Mouse (Mus musculus) lung, adult 2 months (tissue): Measurements from ENCODE around the gene Prnp. TPM values are rescaled to one million over a fixed set of nuclear protein-coding genes. Genes with fewer than 3 reads are reported as not detected.

ENCODE experiments used
- DNase-seq: peaks from one replicate; pipeline ENCODE4 v3.0.0; 2022
- H3K4me1 ChIP-seq: fragments of 200-500 bp; 2 replicates; pipeline ENCODE4 v1.6.1; 2011; ENCODE audit warnings: low read length; ENCODE audit not compliant: control insufficient read depth, insufficient read depth
- H3K4me3 ChIP-seq: fragments of 200-500 bp; replicated peaks from 2 replicates; pipeline ENCODE3; 2011; ENCODE audit warnings: low read depth, mild to moderate bottlenecking, control low read depth, low read length; ENCODE audit errors: extremely low read depth
- CTCF ChIP-seq: fragments of 200-500 bp; IDR thresholded peaks from 2 replicates; pipeline ENCODE4 v1.5.1; 2011; ENCODE audit warnings: mild to moderate bottlenecking, low read length, control low read depth; ENCODE audit not compliant: insufficient read depth
- POLR2A ChIP-seq: fragments of 200-500 bp; IDR thresholded peaks from 2 replicates; pipeline ENCODE4 v1.6.1; 2011; ENCODE audit warnings: low read depth, mild to moderate bottlenecking, control low read depth, low read length, borderline replicate concordance; ENCODE audit errors: extremely low read depth
- WGBS: fragments of 180-500 bp; shearing (Covaris S2); methylation state at CpG from one replicate; pipeline ENCODE4 v1.1.7; 2018; 5-methylcytosine and 5-hydroxymethylcytosine counted together
- polyA plus RNA-seq: library from polyadenylated mRNA; depleted of rRNA; stranded (reverse); fragments of >200 nt; gene quantifications from 2 replicates; pipeline ENCODE4 v1.2.3, GENCODE M21; 2012

Gene Prnp
- polyA plus RNA-seq, 1 experiment = 102 TPM

- H3K4me1 ChIP-seq = no peaks in the 10 kb centered on the region
- TF ChIP-seq POLR2A (no peak), CTCF (no peak)
- no peak for DNase-seq
- no peak overlapping the region for H3K4me3 ChIP-seq
- 38% methylated on average over 8 of the region's 8 CpGs for WGBS
These were observed 35.5 kb downstream of the Prnp start for GRCm38 (mm10) chr2:131945225-131945624.

DNA sequence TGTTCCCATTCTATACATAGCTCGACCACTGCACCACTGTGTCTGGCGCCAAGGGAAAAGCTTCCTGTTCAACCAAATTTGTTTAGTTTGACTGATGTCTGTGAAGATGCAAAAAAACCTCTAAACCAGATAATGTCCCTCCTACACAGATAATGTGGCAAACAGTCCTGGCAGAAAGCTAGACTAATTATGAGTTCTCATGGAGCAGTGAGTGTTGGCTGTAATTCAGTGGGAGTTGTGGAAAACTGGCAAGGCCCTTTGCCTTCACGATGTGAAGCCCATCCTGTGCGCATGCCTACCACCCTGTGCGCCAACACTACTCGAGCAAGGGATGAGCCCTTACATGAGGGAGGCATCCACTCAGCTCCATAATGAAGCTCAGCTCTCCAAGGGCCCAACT is 36.0 kb downstream of the Prnp start:
- H3K4me3 ChIP-seq = no peak overlapping the region
- 63% methylated on average over 6 of the region's 6 CpGs for WGBS
- no peaks in the 10 kb centered on the region for H3K4me1 ChIP-seq
- TF ChIP-seq POLR2A = no peak
- no peak for TF ChIP-seq CTCF
- DNase-seq = peak; percentile 0

- Histone ChIP-seq H3K4me3 (no peak overlapping the region), H3K4me1 (no peaks in the 10 kb centered on the region)
- 86% methylated on average over 16 of the region's 16 CpGs for WGBS
- TF ChIP-seq CTCF = no peak
- no peak for TF ChIP-seq POLR2A
- DNase-seq = no peak
These were observed 36.6 kb downstream of the Prnp start for GRCm38 (mm10) chr2:131946351-131946750.

GRCm38 (mm10) chr2:131948156-131948555 is 38.4 kb downstream of the Prnp start:
- WGBS = 72% methylated on average over 3 of the region's 3 CpGs
- Histone ChIP-seq H3K4me1 (0 out of 2 replicates have a peak, but pooled peaks cover 2% of the 10 kb centered on the region), H3K4me3 (no peak overlapping the region)
- TF ChIP-seq CTCF (no peak), POLR2A (no peak)
- DNase-seq = no peak

GRCm38 (mm10) chr2:131948916-131949639 is 39.4 kb downstream of the Prnp start:
- 56% methylated on average over 11 of the region's 11 CpGs for WGBS
- Histone ChIP-seq H3K4me3 (no peak overlapping the region), H3K4me1 (0 out of 2 replicates have a peak, but pooled peaks cover 2% of the 10 kb centered on the region)
- no peak for DNase-seq
- no peak for TF ChIP-seq CTCF
- TF ChIP-seq POLR2A = no peak

- peak; percentile 55 for DNase-seq
- WGBS = 37% methylated on average over 9 of the region's 9 CpGs
- TF ChIP-seq POLR2A = no peak
- TF ChIP-seq CTCF = peak; percentile 25; the same call in 1 of the 2 replicates
- H3K4me3 ChIP-seq = no peak overlapping the region
- 0 out of 2 replicates have a peak, but pooled peaks cover 2% of the 10 kb centered on the region for H3K4me1 ChIP-seq
These were observed 40.3 kb downstream of the Prnp start for GRCm38 (mm10) chr2:131949767-131950597.

- no peak for DNase-seq
- no peak within 1 kb of the TSS for H3K4me3 ChIP-seq
These were observed 40.9 kb downstream of the Prnp start, which contains the start of gene Prnd for GRCm38 (mm10) chr2:131950598-131951095. Gene Prnd, plus strand, starts transcription at chr2:131950861.

GRCm38 (mm10) chr2:131952456-131952855 is 42.7 kb downstream of the Prnp start:
- whole genome bisulfite sequencing = 52% methylated on average over 2 of the region's 2 CpGs
- Histone ChIP-seq H3K4me1 (0 out of 2 replicates have a peak, but pooled peaks cover 2% of the 10 kb centered on the region), H3K4me3 (no peak overlapping the region)
- TF ChIP-seq POLR2A (no peak), CTCF (no peak)
- DNase-seq = no peak

More at GRCm38 (mm10) chr2:131950598-131951095, 40.9 kb downstream of the Prnp start, which contains the start of gene Prnd:
- 11% methylated on average over 11 of the region's 11 CpGs for WGBS
- H3K4me1 ChIP-seq = 0 out of 2 replicates have a peak, but pooled peaks cover 2% of the 10 kb centered on the region
- TF ChIP-seq CTCF (no peak), POLR2A (no peak)

DNA sequence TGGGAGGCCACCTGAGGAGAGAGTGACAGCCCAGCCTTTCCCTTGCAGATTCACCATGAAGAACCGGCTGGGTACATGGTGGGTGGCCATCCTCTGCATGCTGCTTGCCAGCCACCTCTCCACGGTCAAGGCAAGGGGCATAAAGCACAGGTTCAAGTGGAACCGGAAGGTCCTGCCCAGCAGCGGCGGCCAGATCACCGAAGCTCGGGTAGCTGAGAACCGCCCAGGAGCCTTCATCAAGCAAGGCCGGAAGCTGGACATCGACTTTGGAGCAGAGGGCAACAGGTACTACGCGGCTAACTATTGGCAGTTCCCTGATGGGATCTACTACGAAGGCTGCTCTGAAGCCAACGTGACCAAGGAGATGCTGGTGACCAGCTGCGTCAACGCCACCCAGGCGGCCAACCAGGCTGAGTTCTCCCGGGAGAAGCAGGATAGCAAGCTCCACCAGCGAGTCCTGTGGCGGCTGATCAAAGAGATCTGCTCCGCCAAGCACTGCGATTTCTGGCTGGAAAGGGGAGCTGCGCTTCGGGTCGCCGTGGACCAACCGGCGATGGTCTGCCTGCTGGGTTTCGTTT is 43.3 kb downstream of the Prnp start:
- no peak for TF ChIP-seq CTCF
- no peak for TF ChIP-seq POLR2A
- 20% methylated on average over 29 of the region's 29 CpGs for WGBS
- Histone ChIP-seq H3K4me1 (0 out of 2 replicates have a peak, but pooled peaks cover 2% of the 10 kb centered on the region), H3K4me3 (no peak overlapping the region)
- DNase-seq = peak; percentile 28

DNA sequence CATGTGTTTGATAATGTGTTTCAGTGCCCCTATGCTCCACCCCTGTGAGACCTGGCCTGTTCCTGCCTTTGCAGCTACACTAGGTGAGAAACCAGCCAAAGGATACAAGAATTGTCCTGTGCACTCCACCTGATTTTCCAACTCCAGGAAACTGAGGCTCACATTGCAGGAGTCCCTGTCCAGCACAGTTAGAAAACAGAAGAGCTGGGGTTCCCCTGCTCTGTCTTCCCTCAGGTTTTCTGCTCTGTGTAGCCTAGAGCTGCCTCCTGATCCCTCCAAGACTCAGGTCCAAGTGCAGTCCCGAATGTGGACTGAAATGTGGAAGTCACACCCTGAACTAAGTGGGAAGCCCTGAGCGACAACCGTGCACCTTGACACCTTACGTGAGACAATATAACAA is 44.0 kb downstream of the Prnp start:
- TF ChIP-seq POLR2A (no peak), CTCF (no peak)
- 0 out of 2 replicates have a peak, but pooled peaks cover 2% of the 10 kb centered on the region for H3K4me1 ChIP-seq
- H3K4me3 ChIP-seq = no peak overlapping the region
- DNase-seq = no peak
- WGBS = 87% methylated on average over 4 of the region's 4 CpGs
